Mouse (Mus musculus) heart, embryonic 16.5 days (tissue): Measurements from ENCODE around the gene Nepn. TPM values are rescaled to one million over a fixed set of nuclear protein-coding genes. Genes with fewer than 3 reads are reported as not detected.

Experiments used
- ATAC-seq: fragments of 200-750 bp; cut with Nextera tagmentation; replicated peaks from 2 replicates; pipeline ENCODE4 v1.8.0; 2017; ENCODE audit warnings: moderate number of reproducible peaks; ENCODE audit not compliant: insufficient read depth, low FRiP score; ENCODE audit errors: extremely low read depth
- H3K27ac ChIP-seq: fragments of 300-500 bp; sonication (generic); 2 replicates; pipeline ENCODE4 v1.5.1; 2014; ENCODE audit warnings: mild to moderate bottlenecking, low read length, control low read depth, moderate library complexity
- H3K27me3 ChIP-seq: fragments of 300-500 bp; sonication (generic); 2 replicates; pipeline ENCODE4 v1.6.1; 2014; ENCODE audit warnings: low read length, mixed read lengths; ENCODE audit not compliant: control insufficient read depth, insufficient read depth
- H3K36me3 ChIP-seq: fragments of 300-500 bp; sonication (generic); 2 replicates; pipeline ENCODE4 v1.6.1; 2014; ENCODE audit not compliant: control insufficient read depth, insufficient read depth
- H3K4me1 ChIP-seq: fragments of 300-500 bp; sonication (generic); 2 replicates; pipeline ENCODE4 v1.6.1; 2014; ENCODE audit warnings: low read length, mixed read lengths; ENCODE audit not compliant: control insufficient read depth, insufficient read depth
- H3K4me2 ChIP-seq: fragments of 300-500 bp; sonication (generic); 2 replicates; pipeline ENCODE4 v1.6.1; 2014; ENCODE audit warnings: low read depth, mild to moderate bottlenecking, control low read depth, low read length
- H3K4me3 ChIP-seq: fragments of 300-500 bp; sonication (generic); 2 replicates; pipeline ENCODE4 v1.5.1; 2014; ENCODE audit warnings: mild to moderate bottlenecking, control low read depth, low read length
- H3K9ac ChIP-seq: fragments of 300-500 bp; sonication (generic); 2 replicates; pipeline ENCODE4 v1.6.1; 2014; ENCODE audit warnings: low read length, control low read depth
- H3K9me3 ChIP-seq: fragments of 300-500 bp; sonication (generic); replicated peaks from 2 replicates; pipeline ENCODE4 v1.6.1; 2016; ENCODE audit warnings: low read length; ENCODE audit not compliant: control insufficient read depth
- WGBS: fragments of 180-500 bp; shearing (Covaris S2); extraction: QIAGEN DNeasy Blood & Tissue Kit; methylation state at CpG from one replicate; pipeline ENCODE4 v1.1.7; 2014; 5-methylcytosine and 5-hydroxymethylcytosine counted together
- polyA plus RNA-seq: library from polyadenylated mRNA; unstranded; fragments of >200 nt; fragmentation: Nextera tagmentation; extraction: Ambion mirVana; gene quantifications from 2 replicates; pipeline ENCODE4 v1.2.1, GENCODE M21; 2015

Nepn gene
- polyA plus RNA-seq, 1 experiment from 2014 or later: not detected

DNA sequence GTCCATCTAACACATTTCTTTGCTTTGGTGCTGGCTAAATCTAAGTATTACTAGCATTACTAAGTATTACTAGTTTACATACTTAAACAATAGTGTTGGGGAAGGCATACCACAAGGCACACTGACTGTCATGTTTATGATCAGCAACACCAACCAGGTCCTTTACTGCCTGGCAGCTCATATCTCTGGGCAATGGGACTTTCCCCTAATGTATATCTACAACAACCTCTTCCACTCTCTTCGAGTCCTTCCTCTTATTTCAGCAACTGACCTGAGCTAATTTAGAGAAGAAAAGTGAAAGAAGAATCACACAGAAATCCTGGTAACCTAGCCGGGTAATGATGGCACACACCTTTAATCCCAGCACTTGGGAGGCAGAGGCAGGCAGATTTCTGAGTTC is 12.3 kb upstream of the Nepn start:
- Histone ChIP-seq H3K4me3 (no peak overlapping the region), H3K27me3 (no peaks in the 10 kb centered on the region), H3K27ac (no peak overlapping the region), H3K4me2 (no peak overlapping the region), H3K9ac (no peak overlapping the region), H3K9me3 (no peaks in the 10 kb centered on the region), H3K4me1 (peaks cover 7% of the 10 kb centered on the region), H3K36me3 (no peaks in the 10 kb centered on the region)
- 78% methylated on average over 2 of the region's 2 CpGs for WGBS
- ATAC-seq: no peak

DNA sequence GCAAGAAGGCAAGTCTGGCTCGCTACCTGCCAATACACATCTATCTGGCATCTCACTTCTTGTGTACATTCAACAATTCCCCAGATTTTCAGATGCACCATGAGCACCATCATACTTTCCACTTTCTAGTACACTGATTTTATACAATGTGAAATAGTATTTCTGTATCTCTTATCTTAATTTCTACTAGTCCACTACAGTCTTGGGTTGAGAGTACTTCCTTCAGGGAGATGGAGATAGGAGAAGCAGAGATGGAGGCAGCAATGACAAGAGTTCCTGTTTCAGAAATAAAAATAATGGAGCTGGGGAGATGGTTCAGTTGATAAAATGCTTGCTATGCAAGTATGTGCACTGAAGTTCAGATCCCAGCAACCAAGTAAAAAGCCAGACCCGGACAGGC is 11.0 kb upstream of the Nepn start:
- Histone ChIP-seq H3K9me3 (no peaks in the 10 kb centered on the region), H3K27me3 (no peaks in the 10 kb centered on the region), H3K9ac (no peak overlapping the region), H3K4me1 (peaks cover 8% of the 10 kb centered on the region), H3K4me2 (no peak overlapping the region), H3K27ac (no peak overlapping the region), H3K4me3 (no peak overlapping the region), H3K36me3 (no peaks in the 10 kb centered on the region)
- 87% methylated on average over 2 of the region's 2 CpGs for WGBS
- no peak for ATAC-seq

DNA sequence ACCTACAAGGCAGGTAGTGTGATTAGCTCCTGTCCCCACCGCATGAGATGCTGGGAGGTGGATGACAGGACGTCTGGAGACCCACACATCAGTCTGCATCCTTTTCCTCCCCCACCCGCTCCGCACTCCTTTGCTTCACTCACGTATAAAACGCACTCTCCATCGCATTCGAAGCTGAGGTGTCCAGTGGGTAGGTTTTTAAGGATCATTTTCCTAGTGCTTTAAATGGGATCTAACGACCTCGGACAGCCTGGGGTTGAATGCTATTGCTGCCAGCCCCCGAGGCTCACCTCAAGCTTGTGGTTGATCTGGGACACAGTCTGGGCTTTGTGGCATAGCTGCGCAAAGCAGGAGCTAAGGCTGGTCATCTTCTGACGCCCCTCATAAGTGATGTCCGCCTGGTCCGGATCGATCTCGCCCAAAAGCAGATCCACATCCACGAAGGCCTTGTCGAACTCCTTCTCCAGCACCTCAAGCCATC is 7.4 kb upstream of the Nepn start:
- Histone ChIP-seq H3K9ac (peak overlapping the region; percentile 95), H3K4me3 (peak overlapping the region; percentile 96), H3K36me3 (no peaks in the 10 kb centered on the region), H3K4me2 (peak overlapping the region; percentile 93), H3K4me1 (peaks cover 14% of the 10 kb centered on the region), H3K9me3 (no peaks in the 10 kb centered on the region), H3K27me3 (no peaks in the 10 kb centered on the region), H3K27ac (peak overlapping the region; percentile 87)
- ATAC-seq: peak; percentile 37
- WGBS: under 1% methylated on average over 19 of the region's 19 CpGs

DNA sequence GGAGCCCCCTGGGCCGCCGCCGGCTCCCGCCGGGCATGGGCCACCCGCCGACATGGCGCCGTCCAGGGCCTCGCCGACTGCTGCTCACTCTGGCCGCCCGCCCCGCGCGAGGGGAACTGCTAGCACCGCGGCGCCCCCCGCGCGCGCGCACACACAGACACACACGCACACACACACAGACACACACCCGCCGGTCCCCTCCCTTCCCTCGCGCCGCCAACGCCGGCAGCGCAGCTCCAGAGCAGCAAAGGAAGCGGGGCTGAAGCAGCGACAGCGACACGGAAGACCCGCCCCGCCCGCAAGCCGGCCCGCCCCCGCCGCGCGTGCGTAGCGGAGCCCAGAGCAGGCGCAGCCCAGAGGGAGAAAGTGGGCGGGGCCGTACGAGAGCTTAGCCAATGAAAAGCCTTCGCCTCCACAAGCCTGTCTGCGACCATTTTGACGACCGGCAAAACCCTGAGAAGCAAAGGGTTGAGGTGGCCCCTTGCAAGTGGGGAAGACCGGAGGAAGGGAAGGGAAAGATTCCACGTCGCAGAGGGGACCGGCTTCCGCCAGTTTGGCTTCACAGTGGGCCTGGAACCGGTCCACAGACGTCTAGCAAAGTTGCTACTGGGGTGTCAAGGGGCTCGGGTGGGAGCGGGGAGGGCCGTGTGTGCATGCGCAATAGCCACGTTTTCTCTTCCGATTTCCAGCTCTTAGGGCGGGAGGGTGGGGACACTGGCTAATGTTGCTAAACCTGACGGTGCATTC is 6.8 kb upstream of the Nepn start, which contains the start of gene Gopc:
Gene Gopc (minus strand): TSS at position 280 of the 747 bp plus-strand sequence.
- Histone ChIP-seq H3K36me3 (no peaks in the 10 kb centered on the region), H3K4me2 (peak within 1 kb of the TSS; percentile 93), H3K4me3 (peak within 1 kb of the TSS; percentile 96), H3K27me3 (no peaks in the 10 kb centered on the region), H3K4me1 (peaks cover 14% of the 10 kb centered on the region), H3K9ac (peak within 1 kb of the TSS; percentile 95), H3K27ac (peak within 1 kb of the TSS; percentile 96), H3K9me3 (no peaks in the 10 kb centered on the region)
- under 1% methylated on average over 71 of the region's 71 CpGs for WGBS
- peak; percentile 99 for ATAC-seq

DNA sequence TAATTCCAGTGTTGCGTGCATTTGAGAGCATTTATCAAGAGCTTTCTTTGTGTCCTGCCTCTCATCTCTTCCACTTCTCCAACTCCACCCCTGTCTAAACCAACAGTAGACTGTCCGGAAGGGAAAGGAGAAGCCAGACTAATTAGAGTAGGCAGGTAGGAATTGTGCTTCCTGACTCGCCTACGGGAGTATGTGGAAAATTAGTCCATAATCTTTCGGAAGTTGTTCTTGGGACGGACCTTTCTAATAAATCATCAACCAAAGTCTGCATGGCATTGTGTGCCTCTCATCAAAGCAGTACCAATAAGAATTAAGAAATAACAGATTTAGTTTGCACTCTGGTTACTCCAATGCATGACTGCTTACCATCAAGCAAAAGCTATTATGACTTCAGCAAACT is 5.8 kb upstream of the Nepn start:
- peaks cover 14% of the 10 kb centered on the region for H3K4me1 ChIP-seq
- WGBS: 72% methylated on average over 6 of the region's 6 CpGs
- no peaks in the 10 kb centered on the region for H3K9me3 ChIP-seq
- H3K36me3 ChIP-seq: no peaks in the 10 kb centered on the region
- ATAC-seq: no peak
- H3K4me2 ChIP-seq: peak overlapping the region; percentile 65
- 0 out of 2 replicates have a peak overlapping the region, but pooled peaks have one; percentile 4 for H3K27ac ChIP-seq
- no peaks in the 10 kb centered on the region for H3K27me3 ChIP-seq
- peak overlapping the region; percentile 95 for H3K9ac ChIP-seq
- H3K4me3 ChIP-seq: peak overlapping the region; percentile 96

DNA sequence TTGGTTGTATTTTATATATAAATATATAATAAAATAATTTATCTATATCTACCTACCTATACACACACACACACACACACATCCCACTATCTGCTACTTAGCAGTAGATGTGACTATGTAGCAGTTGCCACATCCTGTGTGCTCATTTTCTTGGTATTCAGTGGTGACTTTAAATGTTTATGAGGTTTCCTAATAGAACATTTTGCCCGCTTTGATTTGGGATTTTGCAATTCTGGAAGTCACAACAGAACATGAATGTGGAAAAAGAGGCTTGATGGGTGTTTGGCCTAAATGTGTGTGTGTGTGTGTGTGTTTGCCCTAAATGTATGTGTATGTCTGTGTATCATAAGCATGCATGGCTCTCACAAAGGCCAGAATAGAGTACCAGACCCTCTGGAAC is 5.2 kb upstream of the Nepn start:
- no peak for ATAC-seq
- Histone ChIP-seq H3K27me3 (no peaks in the 10 kb centered on the region), H3K4me1 (peaks cover 14% of the 10 kb centered on the region), H3K4me3 (no peak overlapping the region), H3K27ac (no peak overlapping the region), H3K9me3 (no peaks in the 10 kb centered on the region), H3K9ac (no peak overlapping the region), H3K36me3 (no peaks in the 10 kb centered on the region), H3K4me2 (no peak overlapping the region)
- WGBS: 89% methylated on average over 1 of the region's 1 CpGs

DNA sequence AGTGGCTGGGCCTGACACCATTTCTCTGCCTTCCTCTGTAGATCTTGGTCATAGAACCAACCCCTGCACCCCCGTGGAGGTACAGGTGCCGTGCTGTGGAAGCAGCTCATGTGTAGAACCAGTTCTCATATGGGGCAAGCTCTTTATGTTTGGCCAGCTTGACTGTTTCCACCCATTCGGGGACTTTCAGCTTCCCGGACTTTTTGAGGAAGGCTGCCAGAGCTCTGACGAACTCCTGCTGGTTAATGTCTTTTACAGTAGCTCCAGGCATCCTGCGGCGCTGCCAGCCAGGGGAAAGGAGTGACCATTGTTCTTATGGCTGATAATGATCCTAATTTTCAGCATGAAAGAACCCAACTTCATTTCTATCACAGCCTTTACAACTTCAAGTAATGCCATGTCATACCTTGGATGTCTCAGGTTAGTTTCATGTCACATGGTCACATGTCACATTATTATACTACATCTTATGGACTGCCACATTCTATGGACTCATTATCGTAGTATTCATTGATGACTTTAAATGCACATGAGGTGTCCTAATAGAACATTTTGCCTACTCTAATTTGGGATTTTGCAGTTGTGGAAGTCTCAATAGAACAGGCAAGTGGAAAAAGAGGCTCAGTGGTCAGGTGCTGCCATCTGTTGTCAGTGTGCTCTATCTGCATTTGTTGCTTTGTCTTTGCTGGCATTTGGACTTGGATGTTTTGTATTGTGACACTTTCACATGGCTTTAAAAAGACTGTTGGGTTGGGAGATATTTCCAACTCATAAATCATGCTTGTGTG is 3.8 kb upstream of the Nepn start:
- Histone ChIP-seq H3K27ac (no peak overlapping the region), H3K4me2 (no peak overlapping the region), H3K4me1 (peaks cover 13% of the 10 kb centered on the region), H3K27me3 (no peaks in the 10 kb centered on the region), H3K36me3 (no peaks in the 10 kb centered on the region), H3K4me3 (no peak overlapping the region), H3K9me3 (no peaks in the 10 kb centered on the region), H3K9ac (no peak overlapping the region)
- ATAC-seq: no peak
- 36% methylated on average over 8 of the region's 8 CpGs for WGBS

DNA sequence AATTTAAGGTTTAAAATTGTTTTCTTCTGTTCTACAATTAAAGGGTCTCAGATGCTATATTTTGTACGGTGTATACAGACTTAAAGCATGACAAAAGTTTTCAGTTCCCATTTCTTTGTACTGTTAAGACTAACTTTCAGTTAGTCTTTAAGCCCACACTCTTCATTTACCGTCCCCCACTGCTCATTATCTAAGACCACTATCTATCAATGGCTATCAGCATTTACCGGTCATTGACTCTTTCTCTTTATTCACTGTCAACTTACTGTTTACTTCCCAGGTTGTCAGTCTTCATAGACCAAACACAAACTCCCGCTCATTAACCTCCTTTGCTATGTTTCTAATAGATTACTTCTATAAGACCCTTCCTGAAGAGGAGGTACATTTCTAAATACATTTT is 1.6 kb upstream of the Nepn start:
- 54% methylated on average over 4 of the region's 4 CpGs for WGBS
- Histone ChIP-seq H3K9ac (no peak overlapping the region), H3K4me2 (no peak overlapping the region), H3K9me3 (no peaks in the 10 kb centered on the region), H3K36me3 (no peaks in the 10 kb centered on the region), H3K27ac (no peak overlapping the region), H3K4me1 (peaks cover 8% of the 10 kb centered on the region), H3K27me3 (no peaks in the 10 kb centered on the region), H3K4me3 (no peak overlapping the region)
- ATAC-seq: no peak

DNA sequence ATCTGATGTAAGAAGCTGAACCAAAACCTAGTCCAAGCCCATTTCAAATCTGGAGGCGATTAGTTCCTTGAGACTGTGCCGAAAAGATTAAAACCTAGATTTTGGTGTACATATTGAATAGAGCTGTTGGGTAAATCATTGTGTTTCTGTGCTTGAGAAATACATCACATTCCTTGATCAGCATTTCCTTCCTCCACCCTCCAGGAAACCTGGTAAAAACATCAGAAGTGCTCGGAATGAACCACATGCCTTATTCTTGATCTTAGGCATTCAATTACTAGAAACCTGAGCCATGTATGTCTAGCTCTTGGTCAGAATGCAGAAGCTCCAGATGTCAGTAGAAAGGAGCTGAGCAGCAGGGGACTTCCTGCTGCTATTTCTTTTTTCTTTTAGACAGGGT is 666 bp downstream of the Nepn start:
- H3K27ac ChIP-seq: no peak overlapping the region
- 61% methylated on average over 3 of the region's 3 CpGs for WGBS
- ATAC-seq: 0 out of 2 replicates have a peak, but pooled peaks have one; percentile 23

More for the DNA sequence above, 666 bp downstream of the Nepn start:
- Histone ChIP-seq H3K27me3 (no peaks in the 10 kb centered on the region), H3K9ac (no peak overlapping the region), H3K9me3 (no peaks in the 10 kb centered on the region), H3K4me1 (peaks cover 3% of the 10 kb centered on the region; the same call in 1 of the 2 replicates), H3K4me2 (no peak overlapping the region), H3K36me3 (no peaks in the 10 kb centered on the region), H3K4me3 (no peak overlapping the region)
